In the genomic region with DNA sequence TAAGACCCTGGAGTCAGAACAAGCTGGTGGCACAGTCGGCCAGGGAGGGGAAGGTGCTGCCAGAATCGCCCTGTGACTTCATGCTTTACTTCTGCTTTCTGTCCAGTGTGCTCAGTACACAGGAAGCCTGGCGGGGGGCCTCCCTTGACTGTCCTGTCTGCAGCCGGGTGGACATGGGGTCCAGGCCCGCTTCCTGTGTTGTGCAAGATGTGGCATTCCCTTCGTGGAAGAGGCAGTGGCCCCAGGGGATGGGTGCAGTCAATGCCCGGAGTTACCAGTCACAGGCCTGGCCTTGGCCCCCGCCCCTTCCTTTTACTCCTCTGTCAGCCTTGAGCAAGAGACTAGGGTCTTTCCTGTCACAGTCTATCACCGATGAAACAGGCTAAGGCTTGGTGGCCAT, we compare ENCODE assay signal across 8 mouse cellular contexts.
DNase-seq lines count a peak whose midpoint lies in the region; ATAC-seq and TF ChIP-seq lines count a peak whose summit lies in the region.

No protein-coding gene starts in this region.

- intact Hi-C loops in gastrocnemius, adult 2 months (cut with DNase I): loop anchor here (2.0 kb wide), 1 partner anchor 57 kb away; no protein-coding TSS in a partner anchor
- intact Hi-C loops in left cerebral cortex, postnatal 10 days (cut with DNase I): no loop called here

- no peak for ATAC-seq in cerebellum, adult (ENCODE audit: insufficient number of reproducible peaks, low FRiP score, low TSS enrichment)

- no peak overlapping the region for H3K4me3 ChIP-seq in gastrocnemius, adult 2 months

- TF ChIP-seq CTCF in gastrocnemius, adult 2 months (IDR thresholded peaks at IDR 0.05): no peak

- DNase-seq in gastrocnemius, adult 2 months: peak; percentile 64
- DNase-seq in gastrocnemius, postnatal 10 days: no peak
- peak; percentile 36 for DNase-seq in MEL-GATA-1-ER (ENCODE audit: extremely low read depth, low read depth)
- peak; percentile 42 to 82 for DNase-seq in left cerebral cortex, postnatal 10 days (ENCODE audit: extremely low spot score in 1 of 2, low spot score in 2 of 2)
- peak; percentile 96 to 98 for DNase-seq in monocyte, adult 2 months (ENCODE audit: low read depth in 1 of 2, low spot score in 2 of 2)
- no peak for DNase-seq in ovary, adult 18-20 months (ENCODE audit: low spot score)
- no peak for DNase-seq in gastrocnemius, adult 8-10 months (ENCODE audit: low spot score in 2 of 2)

- H3K27ac ChIP-seq in gastrocnemius, adult 2 months: peak overlapping the region; percentile 92

Comparison
In these comparisons a context has a peak if more than half of its experiments do, and no peak if none do; other contexts are left out.
1. DNase-seq: peak in gastrocnemius, adult 2 months (single experiment), MEL-GATA-1-ER (single experiment), left cerebral cortex, postnatal 10 days (2 of 2) and monocyte, adult 2 months (2 of 2); none in gastrocnemius, postnatal 10 days (single experiment), ovary, adult 18-20 months (single experiment) and gastrocnemius, adult 8-10 months (0 of 2).